Mouse (Mus musculus) C2C12 (cell line): ENCODE data around the gene Mfap1a.

ENCODE experiments used
- CTCF ChIP-seq: IDR thresholded peaks from one replicate; pipeline ENCODE4 v1.5.1; 2011; ENCODE audit not compliant: control insufficient read depth, insufficient read depth, insufficient read length
- FOSL1 ChIP-seq: IDR thresholded peaks from one replicate; pipeline ENCODE4 v1.8.0; 2011; ENCODE audit warnings: mild to moderate bottlenecking, low read length; ENCODE audit not compliant: poor library complexity, insufficient read depth, severe bottlenecking
- MAX ChIP-seq: IDR thresholded peaks from one replicate; pipeline ENCODE4 v1.6.1; 2011; ENCODE audit warnings: mild to moderate bottlenecking, control low read depth
- USF1 ChIP-seq: IDR thresholded peaks from one replicate; pipeline ENCODE4 v1.6.1; 2011; ENCODE audit warnings: low read depth, mild to moderate bottlenecking, control low read depth, moderate library complexity

DNA sequence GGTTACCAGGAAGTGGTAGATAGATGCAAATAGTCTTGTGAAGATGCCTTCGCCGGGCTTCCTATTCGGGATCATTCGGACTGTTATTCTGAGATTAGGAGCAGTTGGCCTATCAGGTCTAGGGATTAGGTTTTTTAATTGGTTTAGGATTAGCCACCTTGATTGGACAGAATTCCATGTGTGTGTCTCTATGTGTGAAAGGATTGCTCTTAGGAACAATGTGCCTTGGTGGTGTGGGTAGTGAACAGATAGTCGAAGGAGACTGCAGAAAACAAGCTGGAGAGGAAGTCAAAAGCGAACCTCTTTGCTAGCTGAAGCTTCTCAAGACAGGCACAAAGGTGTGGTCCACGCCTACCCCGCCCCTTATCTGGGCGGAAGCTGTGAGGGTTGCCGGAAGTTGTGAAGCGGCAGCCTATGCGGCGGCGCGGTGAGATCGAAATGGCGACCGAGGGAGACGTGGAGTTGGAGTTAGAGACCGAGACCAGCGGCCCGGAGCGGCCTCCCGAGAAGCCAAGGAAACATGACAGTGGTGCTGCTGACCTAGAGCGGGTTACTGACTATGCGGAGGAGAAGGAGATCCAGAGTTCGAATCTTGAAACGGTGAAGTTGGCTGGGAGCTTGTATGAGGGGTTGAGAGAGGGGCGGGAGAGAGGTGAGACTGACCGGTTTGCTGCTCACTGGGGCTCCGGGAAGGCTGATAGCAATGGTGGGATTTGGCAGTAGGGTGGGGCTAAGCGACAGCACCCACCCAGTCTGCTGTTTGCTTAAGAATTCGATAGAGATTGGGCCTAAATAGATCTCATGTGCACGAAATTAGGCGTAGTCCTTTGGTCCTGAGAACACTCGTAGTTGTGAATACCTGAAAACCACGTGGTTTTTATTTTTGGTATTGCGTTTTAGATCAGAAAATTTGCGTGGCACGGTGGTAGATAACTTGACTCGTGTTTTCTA, 49.5 kb downstream of the Mfap1a start, which contains the start of gene Serinc4:
- TF ChIP-seq USF1: no peak
- peak; percentile 80 for TF ChIP-seq MAX
- TF ChIP-seq CTCF: no peak
- no peak for TF ChIP-seq FOSL1
